Mouse (Mus musculus): Measurements from ENCODE around the gene Rnf212b. TPM values are rescaled to one million over a fixed set of nuclear protein-coding genes. Genes with fewer than 3 reads are reported as not detected.

The Rnf212b gene
- total and polyA plus RNA-seq, 3 experiments = 0.27 TPM; not detected in 2

GRCm38 (mm10) chr14:54792166-54792565 lies 21.8 kb upstream of the Rnf212b start:
- ATAC-seq (ENCODE audit: extremely low read depth, insufficient number of reproducible peaks, low FRiP score, poor library complexity, severe bottlenecking) (no peak), DNase-seq (ENCODE audit: low spot score) (no peak)
- Histone ChIP-seq H3K4me3 (ENCODE audit: low read depth, low read length) (no peak overlapping the region), H3K36me3 (replicated peaks) (no peaks in the 10 kb centered on the region), H3K9me3 (replicated peaks) (peaks cover 4% of the 10 kb centered on the region), H3K27me3 (ENCODE audit: insufficient read depth, low read length) (peaks cover 15% of the 10 kb centered on the region), H3K4me1 (ENCODE audit: insufficient read depth, low read depth, low read length) (peaks cover 57% of the 10 kb centered on the region)
- TF ChIP-seq GATA2 (IDR thresholded peaks at IDR 0.05; ENCODE audit: borderline replicate concordance, low read depth, low read length) = no peak

DNA sequence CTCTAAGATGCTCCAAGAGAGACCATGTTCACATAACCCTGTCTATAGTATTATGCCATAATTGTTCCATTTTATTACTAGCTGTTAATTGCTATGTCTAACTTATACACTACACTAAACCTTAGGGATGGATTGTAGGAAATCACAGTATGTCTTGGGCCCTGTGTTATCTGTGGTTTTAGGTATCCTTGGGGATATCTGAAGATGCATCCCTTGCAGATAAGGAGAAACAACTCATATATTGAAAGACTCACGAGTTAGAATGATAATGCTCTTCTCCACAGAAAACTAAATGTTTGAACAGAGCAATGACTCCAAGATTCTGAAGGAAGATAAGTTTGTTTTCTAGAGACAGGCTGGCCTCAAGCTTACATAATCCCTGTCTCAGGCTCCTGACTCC lies 20.6 kb upstream of the Rnf212b start:
- no peak overlapping the region for H3K4me3 ChIP-seq (ENCODE audit: low read depth, low read length)
- H3K4me1 ChIP-seq (ENCODE audit: insufficient read depth, low read depth, low read length) = peaks cover 48% of the 10 kb centered on the region
- H3K27me3 ChIP-seq (ENCODE audit: insufficient read depth, low read length) = peaks cover 21% of the 10 kb centered on the region
- no peak for ATAC-seq (ENCODE audit: extremely low read depth, insufficient number of reproducible peaks, low FRiP score, poor library complexity, severe bottlenecking)
- no peaks in the 10 kb centered on the region for H3K36me3 ChIP-seq (replicated peaks)
- no peak for DNase-seq (ENCODE audit: low spot score)
- no peak for TF ChIP-seq TAL1 (conservative IDR thresholded peaks at IDR 0.05; ENCODE audit: low read depth, low read length)
- no peak for TF ChIP-seq GATA1 (IDR thresholded peaks at IDR 0.05; ENCODE audit: borderline replicate concordance, low read length)
- TF ChIP-seq CTCF (IDR thresholded peaks at IDR 0.05; ENCODE audit: low read depth, low read length) = no peak
- TF ChIP-seq POLR2AphosphoS5 (IDR thresholded peaks at IDR 0.05; ENCODE audit: insufficient replicate concordance, low read depth, low read length) = no peak
- no peak for TF ChIP-seq GATA2 (IDR thresholded peaks at IDR 0.05; ENCODE audit: borderline replicate concordance, low read depth, low read length)
- peaks cover 4% of the 10 kb centered on the region for H3K9me3 ChIP-seq (replicated peaks)

DNA sequence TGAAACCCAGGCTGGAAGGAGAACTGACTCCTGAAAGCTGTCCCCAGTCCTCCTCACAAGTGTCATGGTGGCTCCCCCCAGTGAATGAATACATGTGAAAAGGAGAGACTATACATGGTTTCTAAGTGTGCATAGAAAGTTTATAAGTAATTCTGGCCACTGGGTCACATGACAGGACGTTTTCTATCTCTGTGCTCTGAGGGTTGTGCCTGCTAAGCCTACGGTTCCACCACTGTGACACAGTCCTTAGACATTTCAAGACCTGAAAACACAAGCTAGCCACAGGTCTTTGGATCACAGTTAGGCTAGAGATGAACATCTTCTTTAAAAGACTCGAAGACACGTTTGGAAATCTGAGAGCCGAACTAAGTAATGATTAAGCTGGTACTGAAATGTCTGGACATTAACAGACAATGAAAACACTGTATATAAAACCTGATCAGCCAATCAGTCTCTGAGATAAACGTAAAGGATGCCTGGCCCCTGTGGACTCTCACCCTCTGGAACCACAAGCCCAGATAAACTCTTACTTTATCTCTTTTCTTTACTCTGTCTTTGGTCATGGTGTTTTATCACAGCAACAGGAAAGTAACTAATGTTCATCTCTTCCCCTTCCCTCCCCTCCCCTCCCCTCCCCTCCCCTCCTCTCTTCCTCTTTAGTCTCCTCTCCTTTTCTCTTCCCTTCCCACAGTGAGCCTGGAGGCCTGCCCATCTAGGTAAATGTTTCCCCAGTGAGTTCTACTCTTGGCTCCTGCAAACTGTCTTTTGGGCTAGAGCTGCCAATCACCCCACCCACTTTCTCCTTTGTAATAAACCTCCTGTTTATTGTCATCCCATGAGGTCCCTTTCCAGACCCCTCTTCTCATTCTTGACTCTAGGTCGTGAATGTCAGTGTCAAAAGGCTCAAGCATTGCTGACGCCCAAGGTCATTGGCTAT lies 19.8 kb upstream of the Rnf212b start:
- Histone ChIP-seq H3K9me3 (replicated peaks) (no peaks in the 10 kb centered on the region), H3K36me3 (replicated peaks) (no peaks in the 10 kb centered on the region), H3K27me3 (ENCODE audit: insufficient read depth, low read length) (peaks cover 21% of the 10 kb centered on the region), H3K4me1 (ENCODE audit: insufficient read depth, low read depth, low read length) (peaks cover 40% of the 10 kb centered on the region), H3K4me3 (ENCODE audit: low read depth, low read length) (no peak overlapping the region)
- no peak for TF ChIP-seq CTCF (IDR thresholded peaks at IDR 0.05; ENCODE audit: low read depth, low read length)
- TF ChIP-seq TAL1 (conservative IDR thresholded peaks at IDR 0.05; ENCODE audit: low read depth, low read length) = no peak
- TF ChIP-seq GATA1 (IDR thresholded peaks at IDR 0.05; ENCODE audit: borderline replicate concordance, low read length) = no peak
- TF ChIP-seq POLR2AphosphoS5 (IDR thresholded peaks at IDR 0.05; ENCODE audit: insufficient replicate concordance, low read depth, low read length) = no peak
- TF ChIP-seq GATA2 (IDR thresholded peaks at IDR 0.05; ENCODE audit: borderline replicate concordance, low read depth, low read length) = no peak
- ATAC-seq (ENCODE audit: extremely low read depth, insufficient number of reproducible peaks, low FRiP score, poor library complexity, severe bottlenecking) = no peak
- DNase-seq (ENCODE audit: low spot score) = no peak

- DNase-seq (ENCODE audit: low spot score) (no peak), ATAC-seq (ENCODE audit: extremely low read depth, insufficient number of reproducible peaks, low FRiP score, poor library complexity, severe bottlenecking) (no peak)
- Histone ChIP-seq H3K9me3 (replicated peaks) (no peaks in the 10 kb centered on the region), H3K4me3 (ENCODE audit: low read depth, low read length) (no peak overlapping the region), H3K27me3 (ENCODE audit: insufficient read depth, low read length) (peaks cover 29% of the 10 kb centered on the region), H3K36me3 (replicated peaks) (no peaks in the 10 kb centered on the region), H3K4me1 (ENCODE audit: insufficient read depth, low read depth, low read length) (peaks cover 29% of the 10 kb centered on the region)
- no peak for TF ChIP-seq CTCF (IDR thresholded peaks at IDR 0.05; ENCODE audit: low read depth, low read length)
- TF ChIP-seq POLR2AphosphoS5 (IDR thresholded peaks at IDR 0.05; ENCODE audit: insufficient replicate concordance, low read depth, low read length) = no peak
- TF ChIP-seq TAL1 (conservative IDR thresholded peaks at IDR 0.05; ENCODE audit: low read depth, low read length) = no peak
- TF ChIP-seq GATA1 (IDR thresholded peaks at IDR 0.05; ENCODE audit: borderline replicate concordance, low read length) = no peak
- TF ChIP-seq GATA2 (IDR thresholded peaks at IDR 0.05; ENCODE audit: borderline replicate concordance, low read depth, low read length) = no peak
Measured at GRCm38 (mm10) chr14:54795901-54796300, 18.0 kb upstream of the Rnf212b start.

DNA sequence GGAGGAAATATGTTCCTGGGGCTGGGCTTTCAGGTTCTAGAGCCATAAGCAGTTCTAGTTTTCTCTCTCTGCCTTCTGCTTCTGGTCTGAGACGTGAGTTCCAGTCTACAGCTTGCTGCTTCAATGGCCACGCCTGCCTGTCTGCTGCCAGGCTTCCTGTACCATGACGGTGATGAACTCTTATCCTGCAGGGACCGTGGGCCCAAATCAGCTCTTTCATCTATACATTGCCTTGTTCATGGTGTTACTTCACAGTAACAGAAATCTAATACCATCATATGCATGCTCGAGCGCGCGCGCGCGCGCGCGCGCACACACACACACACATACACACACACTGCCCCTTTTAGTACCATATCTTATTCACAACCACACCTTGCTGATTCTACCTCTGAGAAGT lies 17.2 kb upstream of the Rnf212b start:
- ATAC-seq (ENCODE audit: extremely low read depth, insufficient number of reproducible peaks, low FRiP score, poor library complexity, severe bottlenecking) (no peak), DNase-seq (ENCODE audit: low spot score) (no peak)
- Histone ChIP-seq H3K27me3 (ENCODE audit: insufficient read depth, low read length) (peaks cover 29% of the 10 kb centered on the region), H3K9me3 (replicated peaks) (no peaks in the 10 kb centered on the region), H3K4me3 (ENCODE audit: low read depth, low read length) (no peak overlapping the region), H3K4me1 (ENCODE audit: insufficient read depth, low read depth, low read length) (peaks cover 30% of the 10 kb centered on the region), H3K36me3 (replicated peaks) (no peaks in the 10 kb centered on the region)
- TF ChIP-seq POLR2AphosphoS5 (IDR thresholded peaks at IDR 0.05; ENCODE audit: insufficient replicate concordance, low read depth, low read length) (no peak), GATA2 (IDR thresholded peaks at IDR 0.05; ENCODE audit: borderline replicate concordance, low read depth, low read length) (no peak), TAL1 (conservative IDR thresholded peaks at IDR 0.05; ENCODE audit: low read depth, low read length) (no peak), GATA1 (IDR thresholded peaks at IDR 0.05; ENCODE audit: borderline replicate concordance, low read length) (no peak), CTCF (IDR thresholded peaks at IDR 0.05; ENCODE audit: low read depth, low read length) (no peak)

DNA sequence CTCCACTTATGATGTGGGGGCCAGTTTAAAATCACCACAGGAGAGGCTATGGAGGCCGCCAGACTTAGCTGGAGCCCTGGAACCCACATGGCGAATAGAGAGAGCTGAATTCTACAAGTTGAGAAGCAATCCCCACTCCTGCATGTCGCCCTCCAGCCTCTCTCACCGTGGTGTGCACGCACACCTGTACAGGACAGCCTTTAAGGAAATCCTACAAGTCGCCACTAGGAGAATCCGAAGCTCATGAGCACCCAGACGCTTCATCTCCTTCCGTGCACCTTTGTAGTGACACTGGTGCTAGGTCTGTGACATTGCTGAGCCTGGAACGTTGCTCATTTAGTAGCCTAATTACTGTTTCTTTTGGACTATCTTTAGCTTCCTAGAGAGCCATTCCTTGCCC lies 14.3 kb upstream of the Rnf212b start:
- H3K4me1 ChIP-seq (ENCODE audit: insufficient read depth, low read depth, low read length) = peaks cover 32% of the 10 kb centered on the region
- ATAC-seq (ENCODE audit: extremely low read depth, insufficient number of reproducible peaks, low FRiP score, poor library complexity, severe bottlenecking) = no peak
- TF ChIP-seq POLR2AphosphoS5 (IDR thresholded peaks at IDR 0.05; ENCODE audit: insufficient replicate concordance, low read depth, low read length) (no peak), TAL1 (conservative IDR thresholded peaks at IDR 0.05; ENCODE audit: low read depth, low read length) (no peak)
- DNase-seq (ENCODE audit: low spot score) = no peak
- H3K9me3 ChIP-seq (replicated peaks) = no peaks in the 10 kb centered on the region
- no peak overlapping the region for H3K4me3 ChIP-seq (ENCODE audit: low read depth, low read length)
- peaks cover 28% of the 10 kb centered on the region for H3K27me3 ChIP-seq (ENCODE audit: insufficient read depth, low read length)
- H3K36me3 ChIP-seq (replicated peaks) = no peaks in the 10 kb centered on the region
